Mouse (Mus musculus): ENCODE results near the gene Cfap69.

DNA sequence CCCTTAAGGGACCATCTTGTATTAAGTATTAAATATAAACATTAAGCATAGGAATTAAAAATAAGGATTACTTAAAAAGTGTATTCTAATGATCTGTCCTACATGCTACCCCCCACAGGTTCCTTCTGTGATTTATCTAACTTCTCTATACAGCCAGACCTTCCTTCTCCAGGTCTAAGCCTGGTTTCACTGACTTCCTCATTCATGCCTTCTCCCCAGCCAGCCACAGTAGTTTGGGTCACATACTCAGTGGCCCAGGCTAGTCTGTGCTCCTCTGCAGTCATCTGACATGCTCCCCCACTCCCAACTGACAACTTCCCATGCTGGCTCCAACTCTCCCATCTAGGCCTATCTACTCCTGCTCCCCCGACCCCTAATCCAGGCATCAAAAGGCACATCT, 112.9 kb downstream of the Cfap69 start:
- TF ChIP-seq CTCF (IDR thresholded peaks at IDR 0.05): no peak
- TF ChIP-seq EP300 (IDR thresholded peaks at IDR 0.05): no peak

Measured in lung, postnatal 0 days (tissue).